Mouse (Mus musculus): ENCODE results near the gene Il18r1.

The Il18r1 gene

GRCm38 (mm10) chr1:40465477-40466430 is at the start of gene Il18r1:
Il18r1 (plus strand) TSS chr1:40465552.
- in situ Hi-C loops (cut with MboI; ENCODE audit: low sequenced_read_pairs): no loop called here

DNA sequence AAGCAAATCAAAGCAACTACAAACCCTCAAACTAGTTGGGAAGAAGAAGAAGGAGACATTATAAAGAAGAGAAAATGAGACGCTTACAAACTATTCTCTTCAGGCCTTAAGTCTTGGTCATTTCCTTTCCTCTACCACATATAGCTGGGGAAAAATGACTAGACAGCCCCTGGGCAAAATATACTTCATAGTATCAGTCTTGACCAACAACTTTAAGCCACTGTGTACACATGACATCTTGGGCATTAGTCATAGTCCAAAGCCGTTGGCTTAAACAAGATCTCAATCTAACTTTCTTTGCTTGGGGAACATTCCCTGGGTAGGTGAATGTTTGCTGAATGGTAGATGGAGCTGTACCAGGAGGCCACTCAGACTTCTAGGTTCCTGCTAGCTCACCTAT is 48.3 kb upstream of the Il18r1 start:
- in situ Hi-C loops (cut with MboI; ENCODE audit: low sequenced_read_pairs): no loop called here

DNA sequence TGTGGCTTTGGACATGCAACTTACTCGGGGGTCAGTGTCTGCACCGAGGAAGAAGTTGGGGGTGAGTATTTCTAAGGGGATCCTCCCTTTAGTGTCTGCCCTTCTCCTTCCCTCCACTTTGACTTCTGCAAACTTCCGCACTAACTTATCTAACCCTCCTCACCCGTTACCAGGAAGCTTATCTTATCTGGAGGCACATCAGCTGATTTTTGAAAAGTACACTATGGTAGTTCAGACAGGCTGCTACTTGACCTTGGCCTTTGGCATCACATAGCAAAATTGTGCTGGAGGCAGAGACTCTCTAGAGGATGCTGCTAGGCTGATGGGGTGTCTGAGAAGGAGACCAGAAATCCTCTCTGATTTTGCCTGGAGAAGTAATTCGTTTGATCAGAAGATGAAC is 46.8 kb upstream of the Il18r1 start:
- in situ Hi-C loops (cut with MboI; ENCODE audit: low sequenced_read_pairs): no loop called here

- in situ Hi-C loops (cut with MboI; ENCODE audit: low sequenced_read_pairs): no loop called here
Measured at GRCm38 (mm10) chr1:40423892-40424291, 41.5 kb upstream of the Il18r1 start.

GRCm38 (mm10) chr1:40427270-40427669 is 38.1 kb upstream of the Il18r1 start:
- in situ Hi-C loops (cut with MboI; ENCODE audit: low sequenced_read_pairs): no loop called here

DNA sequence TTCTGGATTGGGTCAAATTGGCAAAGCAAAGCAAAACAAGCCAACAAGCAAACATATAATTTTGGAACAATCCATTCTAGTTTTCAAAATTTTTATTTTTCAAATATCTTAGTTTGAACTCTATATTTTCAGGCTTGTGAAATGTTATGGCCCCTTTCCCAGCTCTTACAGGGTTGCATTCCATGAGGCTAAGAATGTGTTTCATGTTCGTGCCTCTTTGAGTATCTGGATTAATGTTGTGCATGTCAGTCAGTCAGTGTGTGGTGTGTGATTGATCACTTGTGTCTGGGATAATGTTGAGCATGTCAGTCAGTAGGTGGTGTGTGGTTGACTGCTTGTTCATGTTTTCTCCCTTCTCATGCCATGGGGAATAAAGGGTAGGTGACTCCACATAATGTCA is 37.5 kb upstream of the Il18r1 start:
- in situ Hi-C loops (cut with MboI; ENCODE audit: low sequenced_read_pairs): no loop called here

- in situ Hi-C loops (cut with MboI; ENCODE audit: low sequenced_read_pairs): no loop called here
Measured at GRCm38 (mm10) chr1:40428910-40429675, 36.3 kb upstream of the Il18r1 start, which contains the start of gene Il1rl1. Il1rl1 (plus strand) TSS chr1:40429570.

DNA sequence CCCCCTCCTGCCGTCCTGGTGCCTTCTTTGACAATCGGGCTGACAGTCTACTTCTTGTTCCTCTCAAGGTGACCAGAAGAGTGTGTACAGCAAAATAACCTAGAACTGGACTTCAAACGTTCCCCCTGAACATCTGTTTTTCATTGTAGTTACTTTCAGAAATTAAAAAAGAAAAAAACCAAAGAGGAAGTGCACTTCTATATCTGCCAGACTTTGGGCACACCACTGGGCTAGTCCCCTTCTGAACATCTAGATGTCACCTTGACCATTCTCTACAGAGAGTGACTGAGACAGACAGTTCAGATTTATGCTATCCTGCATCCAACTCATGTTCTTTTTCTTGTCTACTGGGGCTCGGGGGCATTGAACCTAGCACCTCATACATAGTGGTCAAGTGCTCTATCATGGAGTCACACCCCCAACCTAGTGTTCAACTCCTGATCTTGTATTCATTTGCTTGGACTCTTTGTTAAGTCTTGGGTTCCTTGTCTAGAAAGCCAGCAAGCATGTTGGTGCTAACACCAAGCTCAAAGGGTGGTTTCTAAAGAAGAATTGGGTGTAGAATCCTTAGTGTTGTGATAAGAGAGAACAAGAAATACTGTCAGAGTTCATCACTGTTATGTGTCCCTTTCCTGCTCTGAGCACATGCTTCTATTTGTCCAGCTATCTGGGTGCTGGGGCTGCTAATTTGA is 35.1 kb upstream of the Il18r1 start:
- in situ Hi-C loops (cut with MboI; ENCODE audit: low sequenced_read_pairs): no loop called here

GRCm38 (mm10) chr1:40432169-40432568 is 33.2 kb upstream of the Il18r1 start:
- in situ Hi-C loops (cut with MboI; ENCODE audit: low sequenced_read_pairs): no loop called here

DNA sequence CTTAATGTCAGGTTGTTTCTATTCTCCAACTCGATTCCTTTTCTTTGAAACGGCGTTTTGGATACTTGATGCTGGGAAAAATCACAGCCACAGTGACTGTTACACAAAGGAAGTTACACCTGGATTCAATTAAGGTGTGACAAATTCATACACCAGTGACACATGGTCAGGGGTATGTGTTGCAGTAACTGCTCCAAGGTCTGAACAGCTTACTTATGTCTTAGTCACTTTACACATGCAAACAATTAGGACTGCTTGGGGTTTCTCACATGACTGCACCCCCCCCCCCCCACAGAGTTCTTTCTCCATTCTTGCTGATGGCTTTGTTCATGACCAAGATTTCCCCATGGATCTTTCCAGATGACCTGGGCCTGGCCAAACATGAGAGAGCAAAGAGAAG is 29.4 kb upstream of the Il18r1 start:
- in situ Hi-C loops (cut with MboI; ENCODE audit: low sequenced_read_pairs): no loop called here

- in situ Hi-C loops (cut with MboI; ENCODE audit: low sequenced_read_pairs): no loop called here
Measured at GRCm38 (mm10) chr1:40437340-40437739, 28.0 kb upstream of the Il18r1 start.

DNA sequence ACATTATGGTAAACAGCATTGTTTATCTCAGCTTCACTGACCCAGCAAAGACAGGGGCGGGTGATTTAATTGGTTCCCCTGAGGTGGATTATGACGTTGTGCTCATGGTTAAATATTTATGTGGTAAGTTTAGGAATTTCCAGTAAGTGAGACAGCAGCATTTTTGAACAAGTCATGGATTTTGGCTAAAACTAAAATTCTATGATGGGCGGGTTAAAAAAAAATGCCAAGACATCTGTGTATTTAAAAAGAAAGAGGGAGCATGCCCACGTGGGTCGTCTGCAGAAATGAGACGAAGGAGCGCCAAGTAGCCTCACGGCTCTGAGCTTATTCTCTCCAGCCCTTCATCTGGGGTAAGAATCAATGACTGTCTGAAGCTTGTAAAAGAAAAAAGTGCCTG is 25.8 kb upstream of the Il18r1 start:
- in situ Hi-C loops (cut with MboI; ENCODE audit: low sequenced_read_pairs): no loop called here

DNA sequence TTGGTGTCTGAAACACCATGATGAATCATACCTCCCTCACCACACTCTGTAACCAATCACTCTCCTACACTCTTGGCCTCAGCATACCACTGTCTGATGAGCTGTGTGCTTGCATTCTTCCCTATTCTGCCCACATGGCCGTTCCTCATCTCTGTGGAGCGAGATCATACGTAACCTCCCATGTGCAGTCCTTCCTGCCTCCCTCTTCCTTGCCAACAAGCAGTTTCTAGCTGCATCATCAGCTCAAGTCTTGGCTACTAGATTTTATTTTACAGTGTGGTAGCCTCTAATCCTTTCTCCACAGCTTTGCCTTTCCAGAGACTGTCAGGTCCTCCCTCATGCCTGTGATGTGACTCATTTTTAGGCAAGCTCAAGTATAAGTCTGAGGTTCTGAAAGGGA is 20.6 kb upstream of the Il18r1 start:
- in situ Hi-C loops (cut with MboI; ENCODE audit: low sequenced_read_pairs): no loop called here

- in situ Hi-C loops (cut with MboI; ENCODE audit: low sequenced_read_pairs): no loop called here
Measured at GRCm38 (mm10) chr1:40467306-40467705, 2.0 kb downstream of the Il18r1 start.

DNA sequence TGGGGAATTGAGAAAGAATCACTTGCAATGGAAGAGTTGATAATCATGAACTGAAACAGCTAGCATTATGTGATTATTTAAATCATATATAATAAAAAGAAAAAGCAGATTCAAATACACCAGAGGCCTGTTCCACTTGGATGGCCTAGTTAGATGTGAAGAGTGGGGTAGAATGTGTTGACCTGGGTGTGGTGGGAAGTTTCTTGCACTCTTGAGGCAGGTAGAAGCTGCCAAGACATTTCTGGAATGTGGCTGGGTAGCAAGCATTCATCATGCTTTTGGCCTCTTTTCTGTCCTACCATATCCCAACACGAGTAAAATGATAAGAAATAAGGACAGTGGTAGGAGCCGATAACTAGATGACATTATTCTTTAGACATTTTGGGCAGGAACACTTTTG is 3.5 kb downstream of the Il18r1 start:
- in situ Hi-C loops (cut with MboI; ENCODE audit: low sequenced_read_pairs): no loop called here

DNA sequence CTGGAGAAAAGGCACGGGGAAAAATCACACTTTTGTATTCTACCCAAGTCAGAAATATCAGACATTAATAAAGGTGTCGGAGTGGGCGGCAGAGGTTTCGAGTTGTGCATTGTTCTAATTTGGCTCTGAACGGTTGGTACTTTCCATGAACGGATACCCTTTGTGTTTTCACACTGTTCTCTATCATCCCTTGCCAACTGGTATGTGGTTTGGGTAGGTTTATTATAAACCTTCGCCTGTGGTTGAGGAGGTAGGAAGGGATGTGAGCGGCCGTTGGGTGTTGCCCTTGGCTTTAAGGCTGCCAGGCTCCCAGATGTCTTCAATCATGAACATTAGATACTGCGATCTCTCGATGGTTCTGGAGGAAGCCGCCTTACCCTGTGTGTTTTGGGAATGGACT is 4.5 kb downstream of the Il18r1 start:
- in situ Hi-C loops (cut with MboI; ENCODE audit: low sequenced_read_pairs): no loop called here

DNA sequence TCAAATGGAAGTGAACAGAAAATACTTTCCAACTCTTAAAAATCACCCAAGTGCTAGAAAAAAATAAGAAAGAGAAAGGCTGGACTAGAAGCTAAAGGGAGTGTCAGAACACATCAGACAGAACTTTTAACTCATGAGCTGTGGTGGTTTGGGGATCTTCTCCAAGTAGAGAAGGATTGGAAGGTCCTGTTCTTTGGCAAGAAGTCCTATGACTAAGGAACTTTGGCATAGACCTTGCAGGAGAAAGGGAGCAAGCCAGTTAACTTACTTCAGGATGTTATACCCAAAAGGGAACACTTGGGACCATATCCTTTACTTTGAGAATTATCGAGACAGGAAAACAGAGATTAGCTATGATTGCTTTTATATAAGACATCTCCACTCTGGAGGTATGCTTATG is 7.0 kb downstream of the Il18r1 start:
- in situ Hi-C loops (cut with MboI; ENCODE audit: low sequenced_read_pairs): no loop called here

- in situ Hi-C loops (cut with MboI; ENCODE audit: low sequenced_read_pairs): no loop called here
Measured at GRCm38 (mm10) chr1:40473640-40474039, 8.3 kb downstream of the Il18r1 start.

- in situ Hi-C loops (cut with MboI; ENCODE audit: low sequenced_read_pairs): no loop called here
Measured at GRCm38 (mm10) chr1:40474336-40474735, 9.0 kb downstream of the Il18r1 start.

DNA sequence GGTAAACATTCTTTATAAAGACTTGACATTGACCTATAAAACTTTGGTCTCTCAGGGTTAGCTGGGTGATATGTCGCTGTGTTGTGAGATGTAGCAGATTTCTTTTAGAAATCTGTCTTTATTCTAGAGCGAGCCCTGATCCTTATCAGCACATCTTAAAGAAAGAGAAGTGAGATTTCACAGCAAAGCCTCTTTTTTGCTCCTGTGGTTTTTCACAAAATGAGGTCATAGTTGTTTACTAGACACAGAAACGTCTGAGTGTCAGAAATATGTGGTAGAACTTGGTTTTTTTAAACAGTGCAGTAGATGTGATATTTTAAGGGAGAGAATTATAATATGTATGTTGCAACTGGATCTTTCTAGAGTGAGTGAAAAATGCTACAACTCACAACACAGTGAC is 10.3 kb downstream of the Il18r1 start:
- in situ Hi-C loops (cut with MboI; ENCODE audit: low sequenced_read_pairs): no loop called here

- in situ Hi-C loops (cut with MboI; ENCODE audit: low sequenced_read_pairs): no loop called here
Measured at GRCm38 (mm10) chr1:40476756-40477155, 11.4 kb downstream of the Il18r1 start.
